Mouse (Mus musculus) testis, adult 2 months (tissue): ENCODE results near the gene Gcm1.

Source experiments
- CTCF ChIP-seq: fragments of 200-500 bp; IDR thresholded peaks from 2 replicates; pipeline ENCODE4 v1.5.1; 2012; ENCODE audit warnings: low read depth, mild to moderate bottlenecking, inconsistent platforms, low read length, moderate library complexity; ENCODE audit not compliant: control insufficient read depth, insufficient read depth, insufficient replicate concordance
- POLR2A ChIP-seq: fragments of 200-500 bp; IDR thresholded peaks from 2 replicates; pipeline ENCODE4 v1.6.1; 2012; ENCODE audit warnings: low read depth, mild to moderate bottlenecking, inconsistent platforms, low read length, moderate library complexity; ENCODE audit not compliant: control insufficient read depth

DNA sequence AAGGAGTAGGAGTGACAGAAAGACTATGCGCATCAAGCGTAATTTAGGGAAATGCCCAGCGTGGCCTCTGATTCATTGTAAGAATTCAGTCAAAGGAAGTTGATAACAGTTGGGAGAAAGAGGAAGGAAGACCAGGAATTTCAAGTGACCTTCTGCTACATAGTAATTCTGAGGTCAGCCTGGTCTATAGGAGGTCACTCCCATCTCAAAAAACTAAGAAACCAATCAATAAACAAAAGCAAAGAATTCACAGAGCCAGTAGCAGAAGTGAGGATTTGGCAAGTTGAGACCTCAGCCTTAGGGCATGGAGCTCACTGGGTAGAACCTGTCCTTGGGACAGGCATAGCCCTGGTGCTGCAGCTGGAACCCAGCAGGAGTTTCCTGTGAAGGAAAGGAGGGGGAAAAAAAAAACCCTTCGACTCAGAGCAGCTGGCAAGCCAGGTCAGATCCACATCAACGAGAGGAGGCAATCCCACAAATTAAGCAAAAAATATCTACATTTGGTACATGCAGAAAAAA, 1.2 kb upstream of the Gcm1 start:
- TF ChIP-seq CTCF: no peak
- no peak for TF ChIP-seq POLR2A
